In the genomic region with DNA sequence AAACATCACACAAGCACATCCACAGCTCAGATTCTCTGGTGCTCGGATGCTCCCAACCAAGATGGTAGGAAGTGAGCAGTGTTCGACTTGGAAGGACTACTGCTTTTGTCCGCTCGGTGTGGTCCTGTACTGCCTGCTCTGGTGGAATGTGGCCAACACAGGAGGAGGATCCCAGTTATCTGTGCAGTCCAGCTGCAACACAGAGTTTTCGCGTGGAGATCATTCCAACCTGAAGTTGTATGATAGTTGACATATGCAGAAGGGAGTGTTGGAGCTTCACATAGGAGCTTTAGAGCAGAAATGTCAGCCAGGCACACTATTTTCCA, we compare ENCODE assay signal across 12 mouse cellular contexts. TPM values are rescaled to one million over a fixed set of nuclear protein-coding genes. Genes with fewer than 3 reads are reported as not detected.
DNase-seq lines count a peak whose midpoint lies in the region; ATAC-seq lines count a peak whose summit lies in the region.
"Had no signal": no experiment of that assay in that cellular context is flagged by ENCODE, and none has a peak within 500 bp of the region (broad histone marks: within the 10 kb centered on the region; RNA-seq: fewer than 3 reads in every experiment).

No protein-coding gene starts in this region.

- H3K4me3 ChIP-seq in heart, embryonic 11.5 days (ENCODE audit: low read depth, low read length): no peak overlapping the region
- peak overlapping the region; percentile 75 for H3K4me3 ChIP-seq in megakaryocyte, embryonic 14.5 days (replicated peaks)
- H3K4me3 ChIP-seq: embryonic facial prominence, embryonic 12.5 days had no signal

- no peaks in the 10 kb centered on the region for H3K9me3 ChIP-seq in heart, embryonic 11.5 days (replicated peaks; ENCODE audit: control insufficient read depth, low read length)
- H3K9me3 ChIP-seq in megakaryocyte, embryonic 14.5 days: no peaks in the 10 kb centered on the region
- H3K9me3 ChIP-seq: embryonic facial prominence, embryonic 12.5 days had no signal

- H3K4me1 ChIP-seq in heart, embryonic 11.5 days (ENCODE audit: control insufficient read depth, insufficient read depth, low read length): no peaks in the 10 kb centered on the region
- H3K4me1 ChIP-seq in megakaryocyte, embryonic 14.5 days: peaks cover 48% of the 10 kb centered on the region
- H3K4me1 ChIP-seq: embryonic facial prominence, embryonic 12.5 days had no signal

- WGBS in heart, embryonic 11.5 days (ENCODE audit: insufficient replicate concordance): 64% methylated on average over 6 of the region's 6 CpGs

- H3K9ac ChIP-seq in heart, embryonic 11.5 days (ENCODE audit: low read depth, low read length): no peak overlapping the region
- H3K9ac ChIP-seq: embryonic facial prominence, embryonic 12.5 days had no signal

- no peaks in the 10 kb centered on the region for H3K27me3 ChIP-seq in heart, embryonic 11.5 days (ENCODE audit: control insufficient read depth, insufficient read depth, low read length)
- H3K27me3 ChIP-seq in megakaryocyte, embryonic 14.5 days (replicated peaks): no peaks in the 10 kb centered on the region
- H3K27me3 ChIP-seq: embryonic facial prominence, embryonic 12.5 days had no signal

- H3K27ac ChIP-seq in heart, embryonic 11.5 days (ENCODE audit: low read depth, low read length): peak overlapping the region; percentile 41
- H3K27ac ChIP-seq: embryonic facial prominence, embryonic 12.5 days had no signal

- no peak for DNase-seq in heart, adult 9 months (ENCODE audit: low spot score in 2 of 2)
- DNase-seq in liver: peak; percentile 66
- peak; percentile 14 to 52 for DNase-seq in spleen, postnatal 14 days (ENCODE audit: low spot score in 2 of 2)
- DNase-seq in urinary bladder, adult 2 months (ENCODE audit: low spot score): no peak
- DNase-seq in layer of hippocampus, postnatal 14 days (ENCODE audit: low spot score in 2 of 2): no peak
- DNase-seq: cerebellum, adult 9-10 months; gastrocnemius, postnatal 25 days had no signal

- ATAC-seq in heart, embryonic 11.5 days (replicated peaks; ENCODE audit: insufficient number of reproducible peaks, low FRiP score, low TSS enrichment): peak; percentile 87
- ATAC-seq in megakaryocyte, adult 5-6 weeks (ENCODE audit: poor library complexity, severe bottlenecking): no peak; the same call in 1 of the 2 replicates
- ATAC-seq: forebrain, embryonic 16.5 days had no signal

- peaks cover 8% of the 10 kb centered on the region; the same call in 1 of the 2 replicates for H3K36me3 ChIP-seq in heart, embryonic 11.5 days (ENCODE audit: control insufficient read depth, insufficient read depth, low read length)
- H3K36me3 ChIP-seq in megakaryocyte, embryonic 14.5 days (replicated peaks; ENCODE audit: low read length): peaks cover 79% of the 10 kb centered on the region

- no peak overlapping the region for H3K4me2 ChIP-seq in heart, embryonic 11.5 days
- H3K4me2 ChIP-seq: embryonic facial prominence, embryonic 12.5 days had no signal

RNA-seq across cellular contexts. Expression of a gene that starts 33.6 kb away (rescaled TPM):
- polyA plus RNA-seq in heart, embryonic 11.5 days (2014; fragmentation: Nextera tagmentation; extraction: Ambion mirVana): 24.5 and 24.6 TPM in 2 replicates
- 0.80 and 6.3 TPM in 2 replicates for polyA plus RNA-seq in megakaryocyte, embryonic 14.5 days (2012; ENCODE audit: insufficient read depth, low replicate concordance)
- 20.2 and 26.4 TPM in 2 replicates for total RNA-seq in megakaryocyte, adult 5-6 weeks (2015)
- 29.9 and 37.1 TPM in 2 replicates for total RNA-seq in megakaryocyte, adult 5-6 weeks (2017)
- polyA plus RNA-seq in urinary bladder, adult 2 months (2012; rRNA removed): 4.8 and 6.1 TPM in 2 replicates
- total RNA-seq in layer of hippocampus, postnatal 14 days (2021): 10 to 100 TPM; 20.9 to 23.3 TPM

RNA-seq across cellular contexts. Expression of a gene that starts 53.7 kb away (rescaled TPM):
- polyA plus RNA-seq in heart, embryonic 11.5 days (2014; fragmentation: Nextera tagmentation; extraction: Ambion mirVana): 84.0 and 85.5 TPM in 2 replicates
- 156 and 347 TPM in 2 replicates for polyA plus RNA-seq in megakaryocyte, embryonic 14.5 days (2012; ENCODE audit: insufficient read depth, low replicate concordance)
- total RNA-seq in megakaryocyte, adult 5-6 weeks (2015): 152 and 164 TPM in 2 replicates
- total RNA-seq in megakaryocyte, adult 5-6 weeks (2017): 116 and 130 TPM in 2 replicates
- 40.4 and 51.2 TPM in 2 replicates for polyA plus RNA-seq in urinary bladder, adult 2 months (2012; rRNA removed)
- total RNA-seq in layer of hippocampus, postnatal 14 days (2021): 100 to 1,000 TPM in 1 of 2 experiments, 10 to 100 TPM in 1; 97.2 to 109 TPM

Comparison
In these comparisons a context has a peak if more than half of its experiments do, and no peak if none do; other contexts are left out.
1. DNase-seq: peak in liver (single experiment) and spleen, postnatal 14 days (2 of 2); none in heart, adult 9 months (0 of 2), urinary bladder, adult 2 months (single experiment) and layer of hippocampus, postnatal 14 days (0 of 2).